Mouse (Mus musculus) cerebellum, adult 11 months (tissue): ENCODE measurements at regions not wholly inside any gene's neighbourhood (a gene's known extent, or its start where the extent isn't known, plus 50 kb on each side); places are given as distances from the start of the nearest gene placed in this dataset.

Experiments used
- DNase-seq: peaks from one replicate; pipeline ENCODE4 v3.0.0; 2022

GRCm38 (mm10) chr16:8117543-8118167 lies 307.3 kb downstream of the Tmem114 start:
- DNase-seq: no peak

- no peak for DNase-seq
Measured at GRCm38 (mm10) chr16:8111329-8112116, 313.4 kb downstream of the Tmem114 start.

- DNase-seq: no peak
Measured at GRCm38 (mm10) chr16:8108141-8109122, 316.5 kb downstream of the Tmem114 start.

- DNase-seq: no peak
Measured at GRCm38 (mm10) chr16:8079024-8079423, 345.9 kb downstream of the Tmem114 start.

DNA sequence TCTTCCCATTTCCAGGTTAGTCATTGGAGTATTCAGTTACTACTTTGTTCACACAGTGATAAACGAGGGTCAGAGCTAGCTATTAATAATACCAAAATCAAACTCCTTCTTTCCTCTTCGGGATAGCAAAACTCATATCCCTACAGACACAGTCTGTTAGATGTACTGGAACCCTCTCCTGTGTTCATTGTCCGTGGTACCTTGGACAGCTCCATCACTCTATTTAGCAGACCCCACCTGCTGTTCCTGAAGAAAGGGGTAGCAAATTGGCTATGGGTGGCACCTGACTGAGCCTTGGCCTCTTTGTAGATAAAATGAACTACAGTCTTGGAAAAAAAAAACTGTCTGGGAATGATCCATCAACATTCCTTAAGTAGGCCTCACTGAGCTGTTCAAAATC lies 346.5 kb downstream of the Tmem114 start:
- DNase-seq: no peak

- DNase-seq: no peak
Measured at GRCm38 (mm10) chr16:8074729-8075128, 350.2 kb downstream of the Tmem114 start.

DNA sequence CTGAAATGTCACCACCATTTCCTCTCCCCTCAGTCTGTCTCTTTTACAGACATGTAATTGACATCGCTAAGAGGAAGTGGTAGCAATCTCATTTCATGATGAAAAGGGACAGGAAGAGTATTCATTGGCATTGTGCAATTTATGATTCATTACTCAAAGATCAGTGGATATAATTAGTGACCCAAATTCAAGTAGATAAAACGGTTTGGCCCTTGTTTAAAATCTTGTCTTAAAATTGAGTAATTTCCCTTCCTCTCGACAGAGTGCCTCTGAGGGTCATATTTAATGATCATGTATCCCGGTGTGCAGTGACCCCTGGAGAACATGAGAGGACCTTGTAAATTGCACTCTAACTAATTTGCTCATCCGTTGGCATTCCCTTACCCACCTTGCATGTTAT lies 371.0 kb downstream of the Tmem114 start:
- no peak for DNase-seq

GRCm38 (mm10) chr16:8008966-8009365 lies 416.0 kb downstream of the Tmem114 start:
- no peak for DNase-seq

DNA sequence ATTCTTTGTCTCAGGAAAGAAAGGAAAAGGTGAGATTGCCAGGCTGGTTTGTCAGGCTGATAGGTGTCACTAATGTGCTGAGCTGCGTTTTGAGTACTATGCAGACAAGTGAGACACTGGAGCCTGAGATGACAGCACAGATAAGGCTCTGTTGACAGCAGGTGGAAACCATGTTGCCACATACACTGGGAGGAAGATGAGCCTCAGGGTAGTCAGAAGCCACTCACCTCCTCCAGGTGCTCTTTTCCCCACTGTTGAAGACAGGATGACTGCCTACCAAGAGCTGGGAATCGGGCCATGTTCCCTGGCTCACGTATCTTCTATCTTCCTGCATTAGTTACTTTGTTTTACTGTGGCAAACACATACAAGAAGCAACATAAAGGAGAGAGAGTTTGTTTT lies 418.3 kb downstream of the Tmem114 start:
- DNase-seq: no peak

DNA sequence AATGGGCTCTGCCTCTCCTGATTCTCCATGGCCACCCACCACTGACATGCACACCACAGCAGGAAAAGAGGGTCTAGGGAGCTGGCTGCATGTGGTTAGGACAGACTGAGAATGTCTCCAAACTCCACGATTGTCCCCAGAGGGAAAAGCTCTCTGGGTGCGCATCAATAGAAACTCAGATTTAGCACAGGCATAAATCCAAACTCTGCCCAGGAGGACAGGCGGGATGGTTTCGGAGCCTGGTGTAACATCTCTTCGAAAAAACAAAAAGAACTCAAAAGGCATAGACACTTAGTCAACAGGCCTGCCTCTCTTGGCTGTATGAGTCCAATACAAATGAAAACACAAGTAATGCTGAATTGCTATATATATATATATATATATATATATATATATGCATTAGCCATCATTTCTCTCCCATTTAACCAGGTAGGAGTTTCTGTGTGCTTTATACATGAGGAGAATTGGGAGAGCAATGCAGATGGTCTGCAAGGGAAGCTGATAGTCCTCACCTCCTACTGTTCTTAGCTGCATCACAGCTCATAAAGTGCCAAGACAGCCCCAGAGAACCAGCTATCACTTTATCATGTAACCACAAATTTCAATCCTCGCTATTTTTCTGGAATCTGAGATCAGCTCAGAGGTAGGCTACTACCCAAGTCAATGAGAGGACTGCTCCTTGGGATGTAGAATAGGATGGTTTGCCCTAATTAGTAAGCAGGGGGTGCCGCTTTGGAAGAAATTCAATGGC lies 422.4 kb downstream of the Tmem114 start:
- DNase-seq: no peak

- no peak for DNase-seq
Measured at GRCm38 (mm10) chr16:7982816-7983215, 442.1 kb downstream of the Tmem114 start.

GRCm38 (mm10) chr16:7978466-7978865 lies 446.5 kb downstream of the Tmem114 start:
- no peak for DNase-seq

DNA sequence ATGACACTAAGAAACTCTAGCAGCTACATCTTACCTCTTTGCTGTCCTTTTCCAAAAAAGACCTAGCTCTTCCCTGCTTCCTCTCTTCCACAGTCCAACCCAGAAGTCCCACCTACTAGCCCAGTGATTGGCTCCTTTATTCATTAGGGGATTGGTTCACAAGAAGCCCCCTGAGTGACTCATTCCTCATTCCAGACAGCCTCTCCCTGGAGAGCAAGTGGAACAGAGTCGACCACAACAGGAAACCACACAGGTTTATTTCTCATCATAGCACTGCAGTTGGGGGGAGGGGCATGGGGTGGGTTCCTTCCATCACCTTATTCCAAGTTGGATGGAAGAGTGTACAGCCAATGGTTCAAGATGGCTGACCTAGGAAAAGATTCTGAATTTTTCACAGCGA lies 473.3 kb downstream of the Tmem114 start:
- no peak for DNase-seq

DNA sequence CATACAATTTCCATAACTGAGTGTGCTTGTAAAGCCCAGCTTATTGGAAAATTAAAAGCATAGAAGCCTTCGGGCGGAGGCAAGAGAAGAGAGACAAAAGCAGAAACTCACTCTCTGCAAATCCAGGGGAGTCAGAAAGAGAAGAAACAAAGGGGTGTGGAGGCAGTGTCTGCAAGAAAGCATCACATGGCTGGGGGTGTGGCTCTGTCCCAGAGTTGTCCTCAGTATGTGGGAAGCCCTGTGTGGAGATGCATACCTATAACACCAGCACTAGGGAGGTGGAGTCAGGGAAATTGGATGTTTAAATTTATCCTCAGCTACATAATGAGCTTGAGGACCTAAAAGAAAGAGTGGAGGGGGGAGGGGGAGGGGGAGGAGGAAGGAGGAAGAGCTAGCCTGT lies 482.6 kb downstream of the Tmem114 start:
- no peak for DNase-seq

DNA sequence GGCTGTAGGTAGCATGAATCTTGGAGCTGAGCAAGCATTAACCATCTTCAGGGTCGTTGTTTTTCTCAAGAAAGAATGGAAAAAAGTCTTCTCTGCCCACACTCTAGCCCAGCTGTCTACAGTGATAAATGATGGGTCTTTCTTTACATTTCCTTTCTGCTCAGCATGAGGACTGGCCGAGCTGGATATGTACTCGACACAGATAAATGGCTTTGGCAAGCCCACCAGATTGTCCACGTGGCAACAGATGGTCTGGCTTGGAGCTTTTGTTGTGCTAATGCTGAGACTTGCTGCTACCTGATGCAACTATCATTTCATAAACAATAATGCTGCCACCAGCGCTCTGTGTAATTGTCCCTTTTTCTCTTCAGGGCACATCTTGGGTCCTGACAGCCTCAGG lies 487.8 kb downstream of the Tmem114 start:
- DNase-seq: peak; percentile 12

- DNase-seq: no peak
Measured at GRCm38 (mm10) chr16:7932322-7932721, 492.6 kb downstream of the Tmem114 start.

GRCm38 (mm10) chr16:7931676-7932075 lies 493.3 kb downstream of the Tmem114 start:
- DNase-seq: no peak

GRCm38 (mm10) chr16:7929112-7929511 lies 495.8 kb downstream of the Tmem114 start:
- no peak for DNase-seq

DNA sequence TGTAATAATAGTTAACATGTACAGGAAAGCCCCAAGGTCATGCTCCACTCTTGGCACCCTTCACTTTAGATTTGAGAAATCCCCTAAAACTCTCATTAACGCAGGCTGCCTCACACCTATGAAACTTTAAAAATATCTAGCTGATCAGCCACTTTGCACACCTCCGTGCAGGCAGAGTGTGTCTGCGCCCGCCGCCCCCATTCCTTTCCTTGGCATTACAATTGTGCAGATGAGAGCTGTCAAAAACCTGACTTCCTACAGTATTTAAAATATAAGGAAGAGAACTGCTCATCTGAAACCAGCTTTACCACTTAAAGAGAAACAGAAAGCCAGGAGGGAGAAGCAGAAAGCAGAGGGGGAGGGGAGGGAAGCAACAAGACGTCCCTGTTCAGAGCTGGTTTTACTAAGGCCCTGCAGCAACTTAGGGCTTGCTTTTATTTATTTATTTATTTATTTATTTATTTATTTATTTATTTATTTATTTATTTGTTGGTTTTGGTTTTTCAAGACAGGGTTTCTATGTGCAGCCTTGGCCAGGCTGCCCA lies 496.5 kb downstream of the Tmem114 start:
- DNase-seq: no peak

- DNase-seq: no peak
Measured at GRCm38 (mm10) chr16:7927756-7928155, 497.2 kb downstream of the Tmem114 start.

GRCm38 (mm10) chr16:7895786-7896185 lies 529.1 kb downstream of the Tmem114 start:
- DNase-seq: no peak

GRCm38 (mm10) chr16:7892799-7893198 lies 532.1 kb downstream of the Tmem114 start:
- DNase-seq: no peak
